In genomic region chr9:106456325-106457162, GRCm38 (mm10) we compare ENCODE assay signal across 8 mouse cellular contexts. TPM values are rescaled to one million over a fixed set of nuclear protein-coding genes. Genes with fewer than 3 reads are reported as not detected.
A peak's percentile ranks its signal among the peaks of the same experiment; 100 is the strongest.
DNase-seq lines count a peak whose midpoint lies in the region; ATAC-seq and TF ChIP-seq lines count a peak whose summit lies in the region.

No protein-coding gene starts in this region.

- peaks cover 58% of the 10 kb centered on the region for H3K36me3 ChIP-seq in embryonic facial prominence, embryonic 10.5 days (replicated peaks)
- H3K36me3 ChIP-seq in hindbrain, embryonic 14.5 days (replicated peaks; ENCODE audit: control insufficient read depth, insufficient read depth) = peaks cover 15% of the 10 kb centered on the region
- peaks cover 34% of the 10 kb centered on the region for H3K36me3 ChIP-seq in neural tube, embryonic 13.5 days

- TF ChIP-seq CTCF in left cerebral cortex, adult 2 months (IDR thresholded peaks at IDR 0.05) = no peak

- DNase-seq in left cerebral cortex, adult 2 months (ENCODE audit: extremely low spot score in 1 of 2, low spot score in 2 of 2) = no peak
- DNase-seq in left cerebral cortex, postnatal 36 days (ENCODE audit: low spot score in 2 of 2) = no peak
- peak; percentile 86 for DNase-seq in embryonic facial prominence, embryonic 10.5 days (ENCODE audit: low spot score)
- DNase-seq in hindbrain, embryonic 14.5 days (ENCODE audit: low spot score) = no peak
- DNase-seq in adipocyte (ENCODE audit: low spot score) = no peak
- DNase-seq in frontal cortex, postnatal 25 days (ENCODE audit: low spot score in 2 of 2) = no peak
- no peak for DNase-seq in urinary bladder, postnatal 25 days (ENCODE audit: low spot score)

- peak overlapping the region; percentile 8; the same call in 1 of the 2 replicates for H3K27ac ChIP-seq in left cerebral cortex, adult 2 months
- H3K27ac ChIP-seq in embryonic facial prominence, embryonic 10.5 days (replicated peaks) = peak overlapping the region; percentile 99
- peak overlapping the region; percentile 81 for H3K27ac ChIP-seq in hindbrain, embryonic 14.5 days
- H3K27ac ChIP-seq in neural tube, embryonic 13.5 days (replicated peaks) = peak overlapping the region; percentile 92

- peaks cover 90% of the 10 kb centered on the region for H3K4me1 ChIP-seq in embryonic facial prominence, embryonic 10.5 days
- H3K4me1 ChIP-seq in hindbrain, embryonic 14.5 days (replicated peaks; ENCODE audit: control insufficient read depth, insufficient read depth, low read length) = peaks cover 40% of the 10 kb centered on the region
- peaks cover 81% of the 10 kb centered on the region for H3K4me1 ChIP-seq in neural tube, embryonic 13.5 days (replicated peaks)

- 34% methylated on average over 15 of the region's 15 CpGs for WGBS in embryonic facial prominence, embryonic 10.5 days
- WGBS in hindbrain, embryonic 14.5 days = 23% methylated on average over 15 of the region's 15 CpGs
- WGBS in neural tube, embryonic 13.5 days = 24% methylated on average over 15 of the region's 15 CpGs

- no peaks in the 10 kb centered on the region for H3K9me3 ChIP-seq in embryonic facial prominence, embryonic 10.5 days
- H3K9me3 ChIP-seq in hindbrain, embryonic 14.5 days (ENCODE audit: control insufficient read depth, low read length) = no peaks in the 10 kb centered on the region
- H3K9me3 ChIP-seq in neural tube, embryonic 13.5 days = no peaks in the 10 kb centered on the region

- no peak for ATAC-seq in hindbrain, embryonic 14.5 days (ENCODE audit: low FRiP score)
- no peak for ATAC-seq in neural tube, embryonic 13.5 days (ENCODE audit: low read depth)

- intact Hi-C loops in left cerebral cortex, adult 2 months (cut with DNase I) = no loop called here
- intact Hi-C loops in left cerebral cortex, postnatal 36 days (cut with DNase I) = no loop called here

- H3K27me3 ChIP-seq in embryonic facial prominence, embryonic 10.5 days (replicated peaks; ENCODE audit: low read depth, poor library complexity, severe bottlenecking) = no peaks in the 10 kb centered on the region
- no peaks in the 10 kb centered on the region for H3K27me3 ChIP-seq in hindbrain, embryonic 14.5 days (ENCODE audit: control insufficient read depth, insufficient read depth, low read length)
- no peaks in the 10 kb centered on the region for H3K27me3 ChIP-seq in neural tube, embryonic 13.5 days

- H3K4me3 ChIP-seq in left cerebral cortex, adult 2 months = peak overlapping the region; percentile 1; the same call in 1 of the 2 replicates
- H3K4me3 ChIP-seq in embryonic facial prominence, embryonic 10.5 days = peak overlapping the region; percentile 86
- H3K4me3 ChIP-seq in hindbrain, embryonic 14.5 days (replicated peaks; ENCODE audit: low read length) = peak overlapping the region; percentile 60
- H3K4me3 ChIP-seq in neural tube, embryonic 13.5 days = peak overlapping the region; percentile 80

- peak overlapping the region; percentile 96 for H3K4me2 ChIP-seq in hindbrain, embryonic 14.5 days (replicated peaks)
- peak overlapping the region; percentile 100 for H3K4me2 ChIP-seq in neural tube, embryonic 13.5 days

- H3K9ac ChIP-seq in hindbrain, embryonic 14.5 days = peak overlapping the region; percentile 91
- peak overlapping the region; percentile 96 for H3K9ac ChIP-seq in neural tube, embryonic 13.5 days

RNA-seq across cellular contexts. Expression of gene Pcbp4, which starts 3.5 kb away (rescaled TPM):
- total RNA-seq in left cerebral cortex, adult 2 months (2021) = 100 to 1,000 TPM; 202 to 207 TPM
- total RNA-seq in left cerebral cortex, postnatal 36 days (2021) = 100 to 1,000 TPM; 181 to 197 TPM
- 320 and 346 TPM in 2 replicates for polyA plus RNA-seq in embryonic facial prominence, embryonic 10.5 days (2016; fragmentation: Nextera tagmentation; extraction: Ambion mirVana)
- 183 and 186 TPM in 2 replicates for polyA plus RNA-seq in hindbrain, embryonic 14.5 days (2014; fragmentation: Nextera tagmentation; extraction: Ambion mirVana)
- 257 and 262 TPM in 2 replicates for polyA plus RNA-seq in neural tube, embryonic 13.5 days (2015; fragmentation: Nextera tagmentation; extraction: Ambion mirVana)

RNA-seq across cellular contexts. Expression of gene Abhd14a, which starts 9.1 kb away (rescaled TPM):
- 10 to 100 TPM; 38.4 to 38.6 TPM for total RNA-seq in left cerebral cortex, adult 2 months (2021)
- 10 to 100 TPM; 36.8 to 38.3 TPM for total RNA-seq in left cerebral cortex, postnatal 36 days (2021)
- 40.1 and 40.4 TPM in 2 replicates for polyA plus RNA-seq in embryonic facial prominence, embryonic 10.5 days (2016; fragmentation: Nextera tagmentation; extraction: Ambion mirVana)
- 57.7 and 69.8 TPM in 2 replicates for polyA plus RNA-seq in hindbrain, embryonic 14.5 days (2014; fragmentation: Nextera tagmentation; extraction: Ambion mirVana)
- polyA plus RNA-seq in neural tube, embryonic 13.5 days (2015; fragmentation: Nextera tagmentation; extraction: Ambion mirVana) = 49.7 and 57.4 TPM in 2 replicates

RNA-seq across cellular contexts. Expression of gene Gpr62, which starts 9.2 kb away (rescaled TPM):
- 1 to 10 TPM; 7.4 to 7.6 TPM for total RNA-seq in left cerebral cortex, adult 2 months (2021)
- 10 to 100 TPM in 1 of 2 experiments, 1 to 10 TPM in 1; 7.8 to 13.7 TPM for total RNA-seq in left cerebral cortex, postnatal 36 days (2021)
- polyA plus RNA-seq in embryonic facial prominence, embryonic 10.5 days (2016; fragmentation: Nextera tagmentation; extraction: Ambion mirVana) = 0.16 and 0.55 TPM in 2 replicates
- polyA plus RNA-seq in hindbrain, embryonic 14.5 days (2014; fragmentation: Nextera tagmentation; extraction: Ambion mirVana) = 0.87 and 1.0 TPM in 2 replicates
- 0.73 and 0.92 TPM in 2 replicates for polyA plus RNA-seq in neural tube, embryonic 13.5 days (2015; fragmentation: Nextera tagmentation; extraction: Ambion mirVana)

RNA-seq across cellular contexts. Expression of gene Abhd14b, which starts 9.3 kb away (rescaled TPM):
- 10 to 100 TPM; 12.2 to 14.1 TPM for total RNA-seq in left cerebral cortex, adult 2 months (2021)
- 10 to 100 TPM in 1 of 2 experiments, 1 to 10 TPM in 1; 8.8 to 11.4 TPM for total RNA-seq in left cerebral cortex, postnatal 36 days (2021)
- 6.0 and 6.4 TPM in 2 replicates for polyA plus RNA-seq in embryonic facial prominence, embryonic 10.5 days (2016; fragmentation: Nextera tagmentation; extraction: Ambion mirVana)
- polyA plus RNA-seq in hindbrain, embryonic 14.5 days (2014; fragmentation: Nextera tagmentation; extraction: Ambion mirVana) = 7.9 and 8.2 TPM in 2 replicates
- polyA plus RNA-seq in neural tube, embryonic 13.5 days (2015; fragmentation: Nextera tagmentation; extraction: Ambion mirVana) = 5.9 and 6.9 TPM in 2 replicates

RNA-seq across cellular contexts. Expression of gene Acy1, which starts 18.4 kb away (rescaled TPM):
- 10 to 100 TPM; 16.0 to 18.7 TPM for total RNA-seq in left cerebral cortex, adult 2 months (2021)
- total RNA-seq in left cerebral cortex, postnatal 36 days (2021) = 10 to 100 TPM; 15.4 to 16.0 TPM
- 43.2 and 46.1 TPM in 2 replicates for polyA plus RNA-seq in embryonic facial prominence, embryonic 10.5 days (2016; fragmentation: Nextera tagmentation; extraction: Ambion mirVana)
- polyA plus RNA-seq in hindbrain, embryonic 14.5 days (2014; fragmentation: Nextera tagmentation; extraction: Ambion mirVana) = 22.4 and 23.5 TPM in 2 replicates
- polyA plus RNA-seq in neural tube, embryonic 13.5 days (2015; fragmentation: Nextera tagmentation; extraction: Ambion mirVana) = 27.9 and 31.0 TPM in 2 replicates

Comparison
In these comparisons a context has a peak if more than half of its experiments do, and no peak if none do; other contexts are left out.
1. H3K27ac ChIP-seq: peak in every context shown above with its lines; median percentile 99 in embryonic facial prominence, embryonic 10.5 days; 92 in neural tube, embryonic 13.5 days; 81 in hindbrain, embryonic 14.5 days; 8 in left cerebral cortex, adult 2 months.
2. H3K4me3 ChIP-seq: peak in every context shown above with its lines; median percentile 86 in embryonic facial prominence, embryonic 10.5 days; 80 in neural tube, embryonic 13.5 days; 60 in hindbrain, embryonic 14.5 days; 1 in left cerebral cortex, adult 2 months.